Mouse (Mus musculus): Measurements from ENCODE around the gene 4833427G06Rik.

DNA sequence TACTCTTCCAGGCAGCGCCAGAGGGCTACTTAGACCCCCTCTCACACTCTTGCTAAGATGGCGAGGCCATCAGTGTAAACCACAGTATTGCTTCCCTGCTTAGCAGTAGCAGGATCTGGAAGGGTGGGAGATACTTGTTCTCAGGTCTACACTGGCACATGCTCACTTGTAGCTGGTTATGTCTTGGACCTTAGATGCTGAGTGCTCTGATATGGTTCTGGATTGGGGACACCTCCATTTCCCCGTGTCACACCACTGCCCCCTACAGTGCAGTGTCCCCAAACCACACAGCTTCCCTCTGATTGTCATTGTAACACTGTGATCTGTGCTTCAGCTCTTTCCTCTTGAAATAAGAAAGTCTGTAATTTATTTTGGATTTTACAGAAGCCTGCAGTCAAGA, 35.1 kb upstream of the 4833427G06Rik start:
- TF ChIP-seq USF1 (IDR thresholded peaks at IDR 0.05; ENCODE audit: low read depth) = no peak
- TF ChIP-seq CTCF (IDR thresholded peaks at IDR 0.05; ENCODE audit: control insufficient read depth, insufficient read depth, insufficient read length) = no peak
- TF ChIP-seq MAX (IDR thresholded peaks at IDR 0.05) = no peak
- no peak for TF ChIP-seq CEBPB (IDR thresholded peaks at IDR 0.05; ENCODE audit: low read depth)

All from C2C12 (cell line).